Mouse (Mus musculus) midbrain, embryonic 16.5 days (tissue): ENCODE measurements around the gene Zbtb22. TPM values are rescaled to one million over a fixed set of nuclear protein-coding genes. Genes with fewer than 3 reads are reported as not detected.
A peak's percentile ranks its signal among the peaks of the same experiment; 100 is the strongest.

Experiments used
- ATAC-seq: fragments of 200-750 bp; cut with Nextera tagmentation; 2 replicates; pipeline ENCODE4 v1.8.0; 2017; ENCODE audit warnings: moderate TSS enrichment
- H3K27ac ChIP-seq: fragments of 300-500 bp; sonication (generic); 2 replicates; pipeline ENCODE4 v1.5.1; 2014; ENCODE audit warnings: mild to moderate bottlenecking, low read length, mixed read lengths
- H3K27me3 ChIP-seq: fragments of 300-500 bp; sonication (generic); 2 replicates; pipeline ENCODE4 v1.6.1; 2014; ENCODE audit warnings: low read depth, low read length, mixed read lengths; ENCODE audit not compliant: control insufficient read depth, insufficient read depth
- H3K36me3 ChIP-seq: fragments of 300-500 bp; sonication (generic); 2 replicates; pipeline ENCODE4 v1.6.1; 2014; ENCODE audit warnings: mild to moderate bottlenecking, low read length, moderate library complexity, mixed read lengths; ENCODE audit not compliant: control insufficient read depth, insufficient read depth
- H3K4me1 ChIP-seq: fragments of 300-500 bp; sonication (generic); 2 replicates; pipeline ENCODE4 v1.6.1; 2014; ENCODE audit warnings: mild to moderate bottlenecking, low read length, mixed read lengths; ENCODE audit not compliant: control insufficient read depth, insufficient read depth
- H3K4me2 ChIP-seq: fragments of 300-500 bp; sonication (generic); 2 replicates; pipeline ENCODE4 v1.6.1; 2014; ENCODE audit warnings: mild to moderate bottlenecking, low read length, mixed read lengths
- H3K4me3 ChIP-seq: fragments of 300-500 bp; sonication (generic); 2 replicates; pipeline ENCODE4 v1.5.1; 2014; ENCODE audit warnings: low read depth, mild to moderate bottlenecking, low read length, moderate library complexity, mixed read lengths
- H3K9ac ChIP-seq: fragments of 300-500 bp; sonication (generic); 2 replicates; pipeline ENCODE4 v1.6.1; 2014; ENCODE audit warnings: low read depth, low read length, mixed read lengths
- H3K9me3 ChIP-seq: fragments of 300-500 bp; sonication (generic); replicated peaks from 2 replicates; pipeline ENCODE4 v1.6.1; 2014; ENCODE audit warnings: mild to moderate bottlenecking, low read length, mixed read lengths; ENCODE audit not compliant: control insufficient read depth, poor library complexity, severe bottlenecking
- WGBS: fragments of 180-500 bp; shearing (Covaris S2); extraction: QIAGEN DNeasy Blood & Tissue Kit; methylation state at CpG from one replicate; pipeline ENCODE4 v1.1.7; 2014; 5-methylcytosine and 5-hydroxymethylcytosine counted together
- polyA plus RNA-seq: library from polyadenylated mRNA; unstranded; fragments of >200 nt; fragmentation: Nextera tagmentation; extraction: Ambion mirVana; gene quantifications from 2 replicates; pipeline ENCODE4 v1.2.1, GENCODE M21; 2015

Gene Zbtb22
- polyA plus RNA-seq, 1 experiment from 2014 or later, result 16.8 TPM

- H3K4me1 ChIP-seq, result peaks cover 18% of the 10 kb centered on the region
- H3K27ac ChIP-seq, result no peak overlapping the region
- WGBS, result 57% methylated on average over 11 of the region's 11 CpGs
Observed at GRCm38 (mm10) chr17:33910346-33911051, 5.2 kb upstream of the Zbtb22 start.

GRCm38 (mm10) chr17:33911052-33911812, 4.5 kb upstream of the Zbtb22 start:
- Histone ChIP-seq H3K4me1 (peaks cover 18% of the 10 kb centered on the region), H3K4me2 (no peak overlapping the region), H3K9ac (no peak overlapping the region), H3K27ac (no peak overlapping the region), H3K9me3 (no peaks in the 10 kb centered on the region), H3K36me3 (peaks cover 22% of the 10 kb centered on the region), H3K27me3 (no peaks in the 10 kb centered on the region), H3K4me3 (no peak overlapping the region)
- ATAC-seq, result no peak
- WGBS, result 93% methylated on average over 31 of the region's 31 CpGs

More at GRCm38 (mm10) chr17:33910346-33911051, 5.2 kb upstream of the Zbtb22 start:
- peak overlapping the region; percentile 83 for H3K4me3 ChIP-seq
- H3K27me3 ChIP-seq, result no peaks in the 10 kb centered on the region
- H3K36me3 ChIP-seq, result peaks cover 22% of the 10 kb centered on the region
- ATAC-seq, result no peak
- H3K9ac ChIP-seq, result peak overlapping the region; percentile 94
- H3K9me3 ChIP-seq, result no peaks in the 10 kb centered on the region
- H3K4me2 ChIP-seq, result peak overlapping the region; percentile 89

GRCm38 (mm10) chr17:33911813-33912414, 3.8 kb upstream of the Zbtb22 start:
- no peak for ATAC-seq
- H3K4me1 ChIP-seq, result peaks cover 23% of the 10 kb centered on the region
- H3K9ac ChIP-seq, result no peak overlapping the region
- 94% methylated on average over 28 of the region's 28 CpGs for WGBS
- H3K4me2 ChIP-seq, result no peak overlapping the region
- peaks cover 22% of the 10 kb centered on the region for H3K36me3 ChIP-seq
- H3K27ac ChIP-seq, result no peak overlapping the region
- no peaks in the 10 kb centered on the region for H3K9me3 ChIP-seq
- no peaks in the 10 kb centered on the region for H3K27me3 ChIP-seq
- H3K4me3 ChIP-seq, result no peak overlapping the region

GRCm38 (mm10) chr17:33913264-33913663, 2.4 kb upstream of the Zbtb22 start:
- H3K9me3 ChIP-seq, result no peaks in the 10 kb centered on the region
- no peak overlapping the region for H3K9ac ChIP-seq
- peaks cover 22% of the 10 kb centered on the region for H3K36me3 ChIP-seq
- peaks cover 20% of the 10 kb centered on the region for H3K4me1 ChIP-seq
- no peaks in the 10 kb centered on the region for H3K27me3 ChIP-seq
- no peak overlapping the region for H3K4me2 ChIP-seq
- 87% methylated on average over 10 of the region's 10 CpGs for WGBS
- ATAC-seq, result no peak
- H3K4me3 ChIP-seq, result no peak overlapping the region
- no peak overlapping the region for H3K27ac ChIP-seq

GRCm38 (mm10) chr17:33913905-33914304, 1.8 kb upstream of the Zbtb22 start:
- H3K36me3 ChIP-seq, result peaks cover 22% of the 10 kb centered on the region
- no peak for ATAC-seq
- no peaks in the 10 kb centered on the region for H3K9me3 ChIP-seq

GRCm38 (mm10) chr17:33914969-33915391, 724 bp upstream of the Zbtb22 start:
- no peak overlapping the region for H3K27ac ChIP-seq
- peaks cover 22% of the 10 kb centered on the region for H3K36me3 ChIP-seq
- H3K27me3 ChIP-seq, result peaks cover 2% of the 10 kb centered on the region; the same call in 1 of the 2 replicates
- H3K4me1 ChIP-seq, result peaks cover 28% of the 10 kb centered on the region
- no peak overlapping the region; the same call in 1 of the 2 replicates for H3K4me3 ChIP-seq
- WGBS, result 66% methylated on average over 13 of the region's 13 CpGs
- H3K9ac ChIP-seq, result no peak overlapping the region
- H3K9me3 ChIP-seq, result no peaks in the 10 kb centered on the region
- H3K4me2 ChIP-seq, result peak overlapping the region; percentile 25; the same call in 1 of the 2 replicates
- no peak for ATAC-seq

More at GRCm38 (mm10) chr17:33913905-33914304, 1.8 kb upstream of the Zbtb22 start:
- no peak overlapping the region for H3K27ac ChIP-seq
- no peak overlapping the region for H3K4me2 ChIP-seq
- H3K9ac ChIP-seq, result no peak overlapping the region
- H3K27me3 ChIP-seq, result 0 out of 2 replicates have a peak, but pooled peaks cover under 1% of the 10 kb centered on the region
- H3K4me1 ChIP-seq, result peaks cover 20% of the 10 kb centered on the region
- H3K4me3 ChIP-seq, result no peak overlapping the region
- 97% methylated on average over 8 of the region's 8 CpGs for WGBS

GRCm38 (mm10) chr17:33916294-33916693, 590 bp downstream of the Zbtb22 start:
- Histone ChIP-seq H3K27ac (peak overlapping the region; percentile 83), H3K4me3 (peak overlapping the region; percentile 52), H3K9me3 (no peaks in the 10 kb centered on the region), H3K4me1 (peaks cover 25% of the 10 kb centered on the region), H3K36me3 (peaks cover 19% of the 10 kb centered on the region), H3K27me3 (peaks cover 2% of the 10 kb centered on the region; the same call in 1 of the 2 replicates), H3K4me2 (peak overlapping the region; percentile 65), H3K9ac (peak overlapping the region; percentile 65)
- ATAC-seq, result peak; percentile 26
- WGBS, result 0% methylated on average over 9 of the region's 20 CpGs

- Histone ChIP-seq H3K4me1 (peaks cover 25% of the 10 kb centered on the region), H3K9me3 (no peaks in the 10 kb centered on the region), H3K4me2 (peak overlapping the region; percentile 65), H3K27ac (no peak overlapping the region), H3K27me3 (peaks cover 2% of the 10 kb centered on the region; the same call in 1 of the 2 replicates), H3K4me3 (peak overlapping the region; percentile 52), H3K9ac (peak overlapping the region; percentile 50), H3K36me3 (peaks cover 12% of the 10 kb centered on the region)
- 70% methylated on average over 31 of the region's 31 CpGs for WGBS
- no peak for ATAC-seq
Observed at GRCm38 (mm10) chr17:33916847-33917655, 1.3 kb downstream of the Zbtb22 start.
